Mouse (Mus musculus) naive thymus-derived CD4-positive, alpha-beta T cell, adult 5 months (primary cell): ENCODE measurements around the gene Pabpn1. TPM values are rescaled to one million over a fixed set of nuclear protein-coding genes. Genes with fewer than 3 reads are reported as not detected.

Experiments
- polyA plus RNA-seq: library from polyadenylated mRNA; unstranded; fragments of 100-300 nt; shearing (Covaris generic); gene quantifications from one replicate; pipeline ENCODE4 v1.2.1, GENCODE M21; 2017

The Pabpn1 gene
- polyA plus RNA-seq, result 229 TPM

DNA sequence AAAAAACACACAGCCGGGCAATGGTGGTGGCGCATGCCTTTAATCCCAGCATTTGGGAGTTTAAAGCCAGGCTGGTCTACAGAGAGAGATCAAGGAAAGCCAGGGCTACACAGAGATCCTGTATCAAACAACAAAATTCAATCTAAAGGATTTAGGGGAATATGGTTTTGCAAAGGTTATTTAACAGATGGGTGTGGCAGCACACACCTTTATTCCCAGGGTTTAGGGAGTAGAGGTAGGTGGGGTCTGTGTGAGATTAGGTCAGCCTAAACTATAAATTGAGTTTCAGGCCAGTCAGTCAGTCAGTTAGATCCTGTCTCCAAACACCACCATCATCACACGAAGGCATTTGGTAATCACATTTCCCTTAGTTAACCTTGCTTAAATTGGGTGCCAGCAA lies at the start of gene Pabpn1:
Gene Pabpn1 (plus strand): TSS at position 301 of the 400 bp plus-strand sequence.

DNA sequence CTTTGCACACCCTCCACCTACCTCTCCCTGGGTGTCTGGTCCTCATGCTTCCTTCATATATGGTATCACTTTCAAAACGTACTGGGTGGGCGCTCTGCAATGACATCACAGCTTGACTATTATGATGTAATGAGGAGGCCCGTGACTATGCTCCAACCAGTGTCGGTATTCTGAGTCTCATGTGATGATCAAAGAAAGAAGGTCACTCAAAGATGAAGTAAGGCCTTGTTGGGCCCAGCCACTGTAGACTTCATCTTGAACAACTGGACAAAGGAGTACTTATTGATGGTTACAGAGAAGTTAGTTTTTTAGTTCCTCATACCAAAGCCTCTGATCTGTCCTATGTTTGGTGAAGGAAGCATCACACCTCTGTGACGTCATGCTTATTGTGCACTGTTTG lies 21.4 kb upstream of the Pabpn1 start, which contains the start of gene Homez:
Gene Homez (minus strand): TSS at position 101 of the 400 bp plus-strand sequence.

DNA sequence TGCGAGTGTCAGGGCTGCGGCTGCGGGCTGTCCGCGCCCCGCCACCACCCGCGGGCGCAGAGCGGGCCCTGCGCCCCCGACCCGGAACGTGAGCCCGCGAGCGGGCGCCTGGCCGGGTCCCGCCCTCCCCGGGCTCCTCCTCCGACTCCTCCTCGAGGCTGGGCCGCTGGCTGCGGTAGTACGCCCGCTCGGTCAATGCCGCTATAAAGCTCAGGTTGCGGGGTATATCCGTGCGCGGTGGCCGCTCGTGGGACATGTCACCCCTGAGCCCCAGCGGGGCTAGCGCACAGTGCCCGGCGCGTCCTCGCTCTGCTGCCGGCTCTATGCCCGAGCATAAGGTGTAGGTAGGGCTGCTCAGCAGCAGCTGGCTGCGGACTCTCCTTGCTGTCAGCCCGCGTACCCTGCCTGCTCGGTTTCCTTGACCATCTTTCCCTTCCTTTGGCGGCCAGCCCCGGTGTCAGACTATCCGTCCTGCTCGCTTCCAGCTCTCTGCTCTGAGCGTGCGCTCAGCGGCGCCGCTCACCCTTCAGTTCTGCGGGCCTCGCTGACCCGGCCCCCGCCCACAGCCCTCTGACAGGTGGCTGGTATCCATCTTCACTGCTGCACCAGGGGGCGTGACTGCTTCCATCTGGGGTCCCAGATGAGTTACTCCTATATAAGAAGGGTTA lies 15.1 kb upstream of the Pabpn1 start, which contains the start of gene Ppp1r3e:
Gene Ppp1r3e (minus strand): TSS at position 503 of the 668 bp plus-strand sequence.

DNA sequence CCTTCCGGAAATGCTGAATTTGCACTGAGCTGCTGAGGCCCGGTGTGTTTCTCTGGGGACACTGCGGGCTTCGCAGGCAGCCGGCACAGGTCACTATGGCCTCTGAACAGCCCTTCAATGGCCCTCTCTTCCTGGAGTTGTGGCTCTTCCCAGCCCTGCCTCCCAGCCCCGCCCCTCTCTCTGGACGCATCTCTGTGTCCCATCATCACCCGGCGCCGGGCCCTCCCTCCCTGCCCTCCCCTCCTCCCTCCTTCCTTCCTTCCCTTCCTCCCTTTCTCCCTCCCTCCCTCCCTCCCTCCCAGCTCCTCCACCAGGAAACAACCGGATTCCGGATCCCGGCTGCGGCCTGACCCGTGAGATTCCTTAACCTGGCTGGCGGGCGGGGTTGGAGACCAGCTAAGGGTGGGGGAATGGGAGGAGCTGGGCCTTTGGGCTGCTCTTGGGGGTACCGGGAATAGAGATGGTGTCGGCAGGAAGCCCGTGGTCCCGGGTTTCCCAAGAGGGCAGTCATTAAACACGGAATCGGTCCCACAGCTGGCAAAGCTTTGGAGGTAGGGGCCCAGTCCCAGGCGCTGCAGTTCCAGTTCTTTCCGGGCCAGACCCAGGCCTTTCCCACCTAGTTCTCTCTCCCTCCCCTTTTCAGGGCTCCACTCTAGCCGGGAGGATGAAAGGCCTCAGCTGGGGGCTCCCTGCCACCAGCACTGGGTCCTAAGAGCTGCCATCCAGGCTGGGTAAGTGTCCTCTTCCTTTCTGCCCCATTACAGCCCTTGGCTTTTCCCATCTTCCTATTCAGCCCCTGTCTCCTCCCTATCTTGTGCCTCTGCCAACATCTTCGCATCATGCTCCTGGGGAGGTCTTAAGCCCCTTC lies 8.9 kb upstream of the Pabpn1 start, which contains the start of the genes Bcl2l2 and Gm20521:
Gene Bcl2l2 (plus strand): TSS at position 224 of the 868 bp plus-strand sequence.
Gene Gm20521 (plus strand): TSS at position 288 of the 868 bp plus-strand sequence.

DNA sequence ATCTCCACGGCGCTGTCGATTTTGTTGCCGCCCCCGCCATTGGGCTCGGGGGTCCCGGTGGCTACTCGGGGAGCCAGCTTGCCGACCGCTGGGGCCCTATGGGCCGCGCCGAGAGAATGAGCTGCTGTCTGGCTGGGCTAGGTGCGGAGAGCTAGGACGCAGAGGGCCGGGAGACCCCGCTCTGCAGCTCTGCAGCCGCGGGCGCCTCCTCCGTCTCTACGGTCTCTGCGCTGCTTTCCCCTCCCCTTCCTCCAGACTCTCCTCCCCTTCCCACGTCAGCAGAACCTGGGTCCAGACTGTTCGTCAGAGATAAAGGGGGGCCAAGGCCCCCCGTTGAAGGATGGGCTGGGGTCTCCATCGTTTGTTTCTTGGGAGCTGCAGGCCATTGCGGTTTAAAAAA lies 20.6 kb downstream of the Pabpn1 start, which contains the start of gene Slc22a17:
Gene Slc22a17 (minus strand): TSS at position 247 of the 400 bp plus-strand sequence.

DNA sequence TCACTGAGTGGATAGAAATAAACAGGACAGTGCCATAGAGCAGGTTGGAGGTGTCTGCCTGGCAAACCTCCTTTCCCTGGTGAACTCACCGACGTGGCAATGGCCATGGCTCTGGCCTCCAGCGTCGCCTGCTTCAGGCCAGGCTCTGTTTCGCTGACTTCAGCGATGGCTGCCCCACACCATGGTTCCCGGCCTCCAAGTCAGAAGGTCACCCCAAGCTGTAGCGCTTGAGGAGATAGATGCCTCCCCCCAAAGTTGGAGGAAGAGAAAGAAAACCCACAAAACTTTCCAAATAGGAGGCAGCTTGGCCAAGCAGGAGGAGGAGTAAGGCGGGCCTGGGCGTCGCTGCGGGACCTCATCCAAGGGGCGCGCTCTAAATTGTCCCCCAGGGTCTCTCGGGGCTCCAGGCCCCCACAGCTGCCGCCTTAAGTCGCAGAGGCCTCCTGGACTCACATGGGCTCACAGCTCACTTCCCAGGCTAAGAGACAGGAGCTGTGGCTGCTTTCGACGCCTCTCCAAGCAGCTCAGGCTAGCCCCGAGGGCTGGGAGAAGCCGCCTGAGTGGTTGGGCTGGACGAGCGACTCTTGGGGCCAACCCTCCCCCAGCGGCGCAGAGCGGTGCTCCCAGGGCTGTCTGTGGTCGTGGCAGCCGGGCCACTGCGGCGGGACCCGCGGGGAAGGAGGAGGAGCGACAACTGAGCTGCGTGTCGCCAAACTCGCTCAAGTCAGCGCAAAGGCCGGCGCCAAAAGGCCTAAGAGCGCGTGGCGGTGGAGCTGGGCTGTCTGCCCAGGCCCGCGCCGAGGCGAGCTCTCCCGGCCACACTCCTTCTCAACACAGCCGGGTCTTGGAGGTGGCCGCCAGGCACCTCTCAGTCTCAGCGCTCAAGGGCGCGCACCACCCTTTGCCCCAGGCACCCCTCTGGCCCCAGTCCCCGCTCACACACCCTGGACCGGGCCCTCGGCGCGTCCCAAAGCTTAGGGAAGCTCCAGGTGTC lies 33.3 kb downstream of the Pabpn1 start, which contains the start of gene Efs:
Gene Efs (minus strand): TSS at position 778 of the 994 bp plus-strand sequence.

DNA sequence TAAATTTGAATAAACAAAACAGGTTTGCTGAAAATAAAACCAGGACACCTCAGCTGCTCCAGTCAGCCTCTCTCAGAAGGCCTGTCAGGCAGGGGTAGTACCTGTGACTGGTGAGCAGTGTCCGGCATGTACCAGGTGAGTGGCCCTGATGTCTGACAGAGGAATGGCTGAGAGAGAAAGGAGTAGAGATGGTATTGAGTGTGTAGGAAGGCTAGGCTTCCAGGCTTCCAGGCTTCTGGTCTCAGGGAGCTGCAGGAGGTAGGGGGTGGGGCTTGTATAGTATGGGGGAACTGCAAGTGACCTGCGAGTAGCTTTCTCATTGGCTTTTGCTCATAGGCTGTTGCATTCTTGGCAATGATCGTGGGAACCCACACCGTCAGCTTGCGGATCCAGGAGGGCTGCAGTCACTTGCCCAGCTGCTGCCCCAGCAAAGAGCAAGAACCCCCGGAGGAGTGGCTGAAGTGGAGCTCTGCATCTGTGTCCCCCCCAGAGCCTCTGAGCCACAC lies 40.4 kb downstream of the Pabpn1 start, which contains the start of gene Il25:
Gene Il25 (plus strand): TSS at position 51 of the 506 bp plus-strand sequence.

DNA sequence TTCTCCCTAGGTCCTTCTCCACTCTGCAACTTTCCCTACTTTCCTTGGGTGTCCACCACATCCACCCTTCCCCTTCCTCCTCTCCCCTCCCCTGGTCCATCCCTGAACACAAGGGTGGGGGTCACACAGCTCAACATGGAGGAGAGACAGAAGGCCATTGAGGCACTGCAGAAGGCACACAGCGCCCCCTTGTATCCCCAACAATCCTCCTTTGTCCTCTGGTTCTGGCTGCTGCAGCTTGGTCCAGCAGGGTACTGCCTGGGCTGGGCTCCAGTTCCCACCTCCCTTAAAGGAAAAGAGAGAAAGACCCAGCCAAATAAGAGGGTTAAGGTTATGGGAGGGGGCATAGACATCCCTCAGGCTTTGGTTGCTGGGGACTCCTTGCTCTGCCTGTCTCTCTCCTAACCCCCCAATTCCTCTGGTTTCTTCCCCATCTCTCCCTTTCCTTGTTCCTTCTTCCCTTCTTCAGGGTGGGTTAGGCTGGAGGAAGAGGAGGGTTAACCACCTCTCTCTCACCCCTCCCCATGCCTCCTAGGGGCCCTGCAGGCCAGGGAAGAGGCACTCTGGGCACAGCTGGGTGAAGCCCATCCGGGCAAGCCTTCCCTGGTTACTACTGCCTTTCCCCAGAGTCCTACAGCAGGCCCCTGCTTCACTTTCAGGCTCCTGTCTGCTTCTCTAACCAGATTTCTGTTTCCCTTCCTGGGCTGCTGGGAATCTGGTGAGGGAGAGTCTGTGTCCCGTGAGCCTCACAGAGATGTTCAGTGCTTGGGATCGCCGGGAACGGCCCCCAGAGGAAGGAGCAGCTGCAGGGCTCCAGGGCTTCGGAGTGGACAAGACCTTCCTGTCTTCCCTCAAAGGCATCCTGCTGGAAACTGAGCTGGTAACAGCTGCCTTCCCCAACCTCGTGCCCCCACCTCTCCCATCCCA lies 43.9 kb downstream of the Pabpn1 start, which contains the start of gene Cmtm5:
Gene Cmtm5 (plus strand): TSS at position 358 of the 927 bp plus-strand sequence.

Other genes with a start within 250 kb of the Pabpn1 start
- 72.4 TPM for gene 1700123O20Rik, start 206.3 kb upstream of the Pabpn1 start, polyA plus RNA-seq
- 153 TPM for gene Acin1, start 205.6 kb upstream of the Pabpn1 start, polyA plus RNA-seq
- gene Gm29776, start 193.7 kb upstream of the Pabpn1 start, polyA plus RNA-seq, result not detected
- gene Cebpe, start 180.3 kb upstream of the Pabpn1 start, polyA plus RNA-seq, result not detected
- gene Slc7a8, start 110.6 kb upstream of the Pabpn1 start, polyA plus RNA-seq, result not detected
- not detected for gene Rnf212b, start 78.4 kb upstream of the Pabpn1 start, polyA plus RNA-seq
- 3.7 TPM for gene Homez, start 21.5 kb upstream of the Pabpn1 start, polyA plus RNA-seq
- 2.7 TPM for gene Ppp1r3e, start 14.9 kb upstream of the Pabpn1 start, polyA plus RNA-seq
- gene Bcl2l2, start 9.1 kb upstream of the Pabpn1 start, polyA plus RNA-seq, result 0.25 TPM
- gene Gm20521, start 9.1 kb upstream of the Pabpn1 start, polyA plus RNA-seq, result not detected
- 2.7 TPM for gene Slc22a17, start 20.6 kb downstream of the Pabpn1 start, polyA plus RNA-seq
- not detected for gene Efs, start 33.6 kb downstream of the Pabpn1 start, polyA plus RNA-seq
- gene Il25, start 40.2 kb downstream of the Pabpn1 start, polyA plus RNA-seq, result not detected
- not detected for gene Cmtm5, start 43.8 kb downstream of the Pabpn1 start, polyA plus RNA-seq
- not detected for gene Myh6, start 74.4 kb downstream of the Pabpn1 start, polyA plus RNA-seq
- gene Gm17428, start 84.4 kb downstream of the Pabpn1 start, polyA plus RNA-seq, result not detected
- gene Myh7, start 102.1 kb downstream of the Pabpn1 start, polyA plus RNA-seq, result not detected
- gene Ngdn, start 123.0 kb downstream of the Pabpn1 start, polyA plus RNA-seq, result 144 TPM
- 4.0 TPM for gene Zfhx2, start 199.8 kb downstream of the Pabpn1 start, polyA plus RNA-seq
- gene Thtpa, start 202.3 kb downstream of the Pabpn1 start, polyA plus RNA-seq, result 3.3 TPM
- 137 TPM for gene Ap1g2, start 214.1 kb downstream of the Pabpn1 start, polyA plus RNA-seq
- not detected for gene Jph4, start 224.4 kb downstream of the Pabpn1 start, polyA plus RNA-seq